Mouse (Mus musculus) activated CD4-positive, CD25-positive, alpha-beta regulatory T cell (primary cell): ENCODE data around the gene Plxna3. TPM values are rescaled to one million over a fixed set of nuclear protein-coding genes. Genes with fewer than 3 reads are reported as not detected.

Experiments
- polyA plus RNA-seq, 2 experiments: library from polyadenylated mRNA; unstranded; fragments of 100-300 nt; shearing (Covaris generic); gene quantifications; one replicate each; pipeline ENCODE4 v1.2.1; 2017

The Plxna3 gene
- polyA plus RNA-seq = 1 to 10 TPM; 2.0 to 3.2 TPM

GRCm38 (mm10) chrX:74328725-74329161 is at the start of gene Plxna3:
Plxna3 (plus strand) TSS chrX:74329066.

DNA sequence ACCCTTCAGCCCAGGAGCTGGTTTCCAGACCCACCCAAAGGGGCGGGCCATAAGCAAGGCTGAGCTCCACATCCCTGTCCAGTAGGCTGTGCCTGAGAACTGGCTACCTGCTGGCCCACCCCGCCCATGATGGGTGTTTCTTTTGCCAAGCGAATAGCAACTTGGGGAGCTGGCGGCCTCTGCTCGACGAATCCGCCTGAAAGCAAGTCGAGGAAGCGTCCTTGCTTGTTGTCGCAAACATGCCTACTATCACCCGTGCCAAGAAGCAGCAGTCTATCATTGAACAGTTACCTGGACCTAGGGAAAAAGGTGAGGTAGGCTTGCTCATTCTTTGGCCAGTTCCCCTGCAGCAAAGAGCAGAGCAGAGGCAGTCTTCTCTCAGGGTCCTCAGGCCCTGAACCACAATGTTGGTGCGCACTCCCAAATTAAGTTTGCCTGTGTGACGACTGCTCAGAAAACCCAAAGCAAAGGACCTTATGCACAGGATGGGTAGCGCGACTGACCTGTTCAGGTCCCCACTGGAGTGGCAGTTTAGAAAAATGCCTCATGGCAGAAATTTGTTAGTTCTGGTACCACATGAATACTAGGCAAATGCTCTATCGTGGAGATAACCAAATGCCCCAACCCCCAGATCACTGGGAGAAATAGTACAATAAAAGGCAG is 47.0 kb upstream of the Plxna3 start, which contains the start of the genes Taz and Dnase1l1:
Gene Taz (plus strand): TSS at position 181 of the 663 bp plus-strand sequence.
Gene Dnase1l1 (minus strand): TSS at position 606 of the 663 bp plus-strand sequence.

DNA sequence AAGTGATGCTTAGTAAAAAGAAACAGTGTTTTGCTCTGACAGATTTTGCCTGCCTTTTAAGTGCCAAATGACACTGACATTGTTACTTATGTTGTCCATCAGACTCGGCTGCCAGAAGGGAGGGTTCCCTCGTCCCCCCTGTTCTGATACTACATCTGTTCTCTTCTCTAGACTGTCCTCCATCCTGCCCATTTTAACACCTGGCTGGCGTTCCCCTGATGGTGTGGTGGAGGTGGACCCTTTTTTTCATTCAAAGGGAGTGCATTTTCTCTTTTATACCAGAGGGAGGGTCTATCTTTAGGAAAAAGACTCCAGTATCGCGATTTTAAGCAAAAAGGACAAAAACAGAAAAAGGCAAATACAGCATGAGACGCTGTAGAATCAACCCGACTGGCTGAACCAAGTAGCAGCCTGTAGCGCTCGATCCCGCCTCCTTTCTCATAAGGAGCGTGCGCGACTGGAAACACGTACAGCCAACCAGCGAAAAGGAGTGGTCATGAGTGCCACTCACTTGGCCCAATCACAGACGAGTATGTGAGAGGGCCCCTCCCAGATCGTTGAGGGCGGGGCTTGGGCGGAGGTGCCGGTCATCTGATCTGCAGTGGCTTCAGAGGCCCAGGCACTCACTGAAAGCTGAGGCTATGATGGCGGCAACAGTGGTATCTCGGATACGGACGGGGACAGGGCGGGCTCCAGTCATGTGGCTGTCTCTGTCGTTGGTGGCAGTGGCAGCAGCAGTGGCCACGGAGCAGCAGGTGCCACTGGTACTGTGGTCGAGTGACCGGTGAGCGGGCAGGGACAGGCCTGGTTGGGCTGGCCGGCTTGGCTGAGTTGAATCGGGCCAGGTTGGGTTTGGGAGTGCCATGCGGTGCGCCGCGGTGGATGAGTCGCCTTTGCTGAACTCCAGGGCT is 32.1 kb upstream of the Plxna3 start, which contains the start of gene Atp6ap1:
Gene Atp6ap1 (plus strand): TSS at position 560 of the 911 bp plus-strand sequence.

GRCm38 (mm10) chrX:74304867-74305700 is 23.8 kb upstream of the Plxna3 start, which contains the start of gene Gdi1:
Gdi1 (plus strand) TSS chrX:74304998.

GRCm38 (mm10) chrX:74312540-74313464 is 16.1 kb upstream of the Plxna3 start, which contains the start of gene Fam50a:
Fam50a (plus strand) TSS chrX:74313033.

GRCm38 (mm10) chrX:74353467-74353770 is 24.6 kb downstream of the Plxna3 start, which contains the start of gene Lage3:
Lage3 (minus strand) TSS chrX:74353618.

GRCm38 (mm10) chrX:74372888-74373549 is 44.2 kb downstream of the Plxna3 start, which contains the start of the genes Ubl4a and Slc10a3:
Ubl4a (minus strand) TSS chrX:74373218.
Slc10a3 (minus strand) TSS chrX:74373349.

GRCm38 (mm10) chrX:74392535-74393443 is 63.9 kb downstream of the Plxna3 start, which contains the start of the genes Fam3a and Ikbkg:
Fam3a (minus strand) TSS chrX:74393272.
Ikbkg (plus strand) TSS chrX:74393290.

Other genes with a start within 250 kb of the Plxna3 start
- not detected for gene Opn1mw, start 201.6 kb upstream of the Plxna3 start, polyA plus RNA-seq
- 10 to 100 TPM; 27.2 to 34.9 TPM for gene Mecp2, start 193.7 kb upstream of the Plxna3 start, polyA plus RNA-seq
- not detected for gene Tex28, start 161.2 kb upstream of the Plxna3 start, polyA plus RNA-seq
- 1 to 10 TPM; 1.6 to 5.7 TPM for gene Tktl1, start 151.8 kb upstream of the Plxna3 start, polyA plus RNA-seq
- gene Flna, start 79.2 kb upstream of the Plxna3 start, polyA plus RNA-seq = 100 to 1,000 TPM; 127 to 290 TPM
- 10 to 100 TPM; 69.5 to 74.3 TPM for gene Emd, start 74.4 kb upstream of the Plxna3 start, polyA plus RNA-seq
- 10 to 100 TPM; 31.8 to 59.8 TPM for gene Rpl10, start 58.3 kb upstream of the Plxna3 start, polyA plus RNA-seq
- 100 to 1,000 TPM; 107 to 144 TPM for gene Taz, start 47.2 kb upstream of the Plxna3 start, polyA plus RNA-seq
- 10 to 100 TPM; 17.9 to 18.4 TPM for gene Dnase1l1, start 46.7 kb upstream of the Plxna3 start, polyA plus RNA-seq
- 100 to 1,000 TPM; 143 to 153 TPM for gene Atp6ap1, start 32.0 kb upstream of the Plxna3 start, polyA plus RNA-seq
- 100 to 1,000 TPM; 223 to 256 TPM for gene Gdi1, start 24.1 kb upstream of the Plxna3 start, polyA plus RNA-seq
- 10 to 100 TPM; 67.2 to 91.4 TPM for gene Fam50a, start 16.0 kb upstream of the Plxna3 start, polyA plus RNA-seq
- gene Lage3, start 24.6 kb downstream of the Plxna3 start, polyA plus RNA-seq = 10 to 100 TPM; 54.4 to 73.1 TPM
- 10 to 100 TPM; 50.8 to 64.5 TPM for gene Ubl4a, start 44.2 kb downstream of the Plxna3 start, polyA plus RNA-seq
- gene Slc10a3, start 44.3 kb downstream of the Plxna3 start, polyA plus RNA-seq = 10 to 100 TPM; 27.8 to 37.9 TPM
- 10 to 100 TPM; 30.1 to 32.3 TPM for gene Fam3a, start 64.2 kb downstream of the Plxna3 start, polyA plus RNA-seq
- 10 to 100 TPM; 28.4 to 37.6 TPM for gene Ikbkg, start 64.2 kb downstream of the Plxna3 start, polyA plus RNA-seq
- gene G6pdx, start 100.1 kb downstream of the Plxna3 start, polyA plus RNA-seq = 10 to 100 TPM; 57.8 to 74.7 TPM
- gene Gm6880, start 152.3 kb downstream of the Plxna3 start, polyA plus RNA-seq = not detected
- gene Olfr1326-ps1, start 245.8 kb downstream of the Plxna3 start, polyA plus RNA-seq = not detected